Mouse (Mus musculus) CH12.LX (cell line): ENCODE measurements at regions not wholly inside any gene's neighbourhood (a gene's known extent, or its start where the extent isn't known, plus 50 kb on each side); places are given as distances from the start of the nearest gene placed in this dataset.

ENCODE experiments used
- CHD2 ChIP-seq: IDR thresholded peaks from 2 replicates; pipeline ENCODE4 v1.6.1; 2011; ENCODE audit warnings: low read length, improper control_type of control experiment
- CTCF ChIP-seq, 2 experiments: IDR thresholded peaks in 1 of 2; conservative IDR thresholded peaks in 1 of 2; 2 replicates each; pipeline ENCODE4 v1.5.1; 2011 to 2012; ENCODE audit warnings: low read depth in 2 of 2, low read length in 2 of 2, improper control_type of control experiment in 1 of 2, inconsistent platforms in 1 of 2, mild to moderate bottlenecking in 1 of 2, moderate library complexity in 1 of 2
- EP300 ChIP-seq: IDR thresholded peaks from 2 replicates; pipeline ENCODE4 v1.6.1; 2011; ENCODE audit warnings: low read length, improper control_type of control experiment
- GABPA ChIP-seq: IDR thresholded peaks from 2 replicates; pipeline ENCODE4 v1.6.1; 2012; ENCODE audit warnings: low read depth, low read length, improper control_type of control experiment, inconsistent platforms; ENCODE audit not compliant: insufficient replicate concordance
- HCFC1 ChIP-seq: IDR thresholded peaks from 2 replicates; pipeline ENCODE4 v1.6.1; 2012; ENCODE audit warnings: low read depth, mild to moderate bottlenecking, inconsistent platforms, low read length, improper control_type of control experiment
- MAX ChIP-seq: IDR thresholded peaks from 2 replicates; pipeline ENCODE4 v1.6.1; 2011; ENCODE audit warnings: low read length, improper control_type of control experiment
- POLR2A ChIP-seq: IDR thresholded peaks from 2 replicates; pipeline ENCODE4 v1.6.1; 2011; ENCODE audit warnings: low read depth, mild to moderate bottlenecking, improper control_type of control experiment, low read length
- RAD21 ChIP-seq: IDR thresholded peaks from 2 replicates; pipeline ENCODE4 v1.6.1; 2011; ENCODE audit warnings: low read depth, mild to moderate bottlenecking, low read length, improper control_type of control experiment, moderate library complexity
- SIN3A ChIP-seq: IDR thresholded peaks from 2 replicates; pipeline ENCODE4 v1.6.1; 2012; ENCODE audit warnings: low read length, improper control_type of control experiment, inconsistent platforms
- TBP ChIP-seq: conservative IDR thresholded peaks from 2 replicates; pipeline ENCODE4 v1.6.1; 2011; ENCODE audit warnings: low read depth, low read length, improper control_type of control experiment
- TCF12 ChIP-seq: IDR thresholded peaks from 2 replicates; pipeline ENCODE4 v1.6.1; 2014; ENCODE audit warnings: low read depth, mild to moderate bottlenecking, inconsistent platforms, low read length, improper control_type of control experiment
- ZC3H11A ChIP-seq: IDR thresholded peaks from 2 replicates; pipeline ENCODE4 v1.6.1; 2012; ENCODE audit warnings: low read depth, mild to moderate bottlenecking, inconsistent platforms, low read length, improper control_type of control experiment
- ZKSCAN1 ChIP-seq: IDR thresholded peaks from 2 replicates; pipeline ENCODE4 v1.6.1; 2012; ENCODE audit warnings: low read depth, inconsistent platforms, low read length, improper control_type of control experiment, borderline replicate concordance

- no peak for TF ChIP-seq POLR2A
- TF ChIP-seq TBP: no peak
- TF ChIP-seq GABPA: no peak
- TF ChIP-seq CTCF (conservative IDR thresholded peaks at IDR 0.05 in 1 of 2, IDR thresholded peaks at IDR 0.05 in 1 of 2; ENCODE audit: low read depth in 2 of 2, low read length in 2 of 2): no peak
- no peak for TF ChIP-seq ZC3H11A
- no peak for TF ChIP-seq SIN3A
- TF ChIP-seq HCFC1: no peak
- no peak for TF ChIP-seq MAX
- no peak for TF ChIP-seq EP300
- no peak for TF ChIP-seq CHD2
- no peak for TF ChIP-seq TCF12
- no peak for TF ChIP-seq ZKSCAN1
- no peak for TF ChIP-seq RAD21
Observed at GRCm38 (mm10) chr3:102358801-102359200, 110.9 kb upstream of the Ngf start.
